Mouse (Mus musculus): ENCODE data around the gene Slc15a5. TPM values are rescaled to one million over a fixed set of nuclear protein-coding genes. Genes with fewer than 3 reads are reported as not detected.

Gene Slc15a5
- polyA plus RNA-seq, 1 experiment from 2014 or later, result 0.49 TPM

DNA sequence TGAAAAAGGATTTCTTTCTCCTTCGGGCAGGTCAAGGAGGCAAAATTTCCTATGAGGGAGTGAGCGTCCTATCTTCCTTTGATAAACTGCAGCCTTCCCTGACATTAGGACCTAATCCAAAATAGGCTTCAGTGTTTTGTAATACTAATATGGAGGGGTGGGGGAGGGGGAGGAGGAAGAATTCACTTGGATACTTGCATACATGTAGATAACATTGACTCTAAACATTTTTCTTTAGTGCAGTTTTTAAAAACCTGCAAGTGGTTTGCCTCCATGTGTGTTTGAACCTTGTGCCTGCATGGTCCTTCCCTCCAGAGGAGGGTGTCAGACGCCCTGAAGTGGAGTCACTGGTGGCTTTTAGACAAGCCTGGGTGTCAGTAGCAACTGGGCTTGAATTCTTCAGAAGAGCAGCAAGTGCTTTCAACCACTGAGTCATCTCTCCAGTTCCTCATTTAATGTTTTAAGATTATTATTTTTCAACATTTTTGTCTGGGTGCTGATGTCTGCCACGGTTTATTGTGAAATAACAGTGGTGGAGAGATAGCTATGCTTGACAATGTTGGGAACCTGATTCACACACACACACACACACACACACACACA is 8.1 kb downstream of the Slc15a5 start:
- no peak for ATAC-seq (ENCODE audit: low FRiP score, low TSS enrichment)
- Histone ChIP-seq H3K9me3 (ENCODE audit: control insufficient read depth, low read length) (no peaks in the 10 kb centered on the region), H3K27ac (replicated peaks; ENCODE audit: low read depth, low read length) (no peak overlapping the region), H3K9ac (replicated peaks; ENCODE audit: low read length) (no peak overlapping the region), H3K36me3 (ENCODE audit: control insufficient read depth, insufficient read depth, low read length) (no peaks in the 10 kb centered on the region), H3K4me1 (ENCODE audit: control insufficient read depth, insufficient read depth, low read length) (no peaks in the 10 kb centered on the region; the same call in 1 of the 2 replicates), H3K4me2 (ENCODE audit: low read length) (no peak overlapping the region), H3K4me3 (replicated peaks; ENCODE audit: low read depth, low read length) (no peak overlapping the region), H3K27me3 (ENCODE audit: control insufficient read depth, insufficient read depth, low read length) (no peaks in the 10 kb centered on the region)
- no peak for DNase-seq
- WGBS, result 42% methylated on average over 4 of the region's 4 CpGs

- Histone ChIP-seq H3K27me3 (ENCODE audit: control insufficient read depth, insufficient read depth, low read length) (no peaks in the 10 kb centered on the region), H3K4me3 (replicated peaks; ENCODE audit: low read depth, low read length) (no peak overlapping the region), H3K4me1 (ENCODE audit: control insufficient read depth, insufficient read depth, low read length) (no peaks in the 10 kb centered on the region; the same call in 1 of the 2 replicates), H3K9me3 (ENCODE audit: control insufficient read depth, low read length) (no peaks in the 10 kb centered on the region), H3K9ac (replicated peaks; ENCODE audit: low read length) (no peak overlapping the region), H3K36me3 (ENCODE audit: control insufficient read depth, insufficient read depth, low read length) (no peaks in the 10 kb centered on the region), H3K27ac (replicated peaks; ENCODE audit: low read depth, low read length) (no peak overlapping the region), H3K4me2 (ENCODE audit: low read length) (no peak overlapping the region)
- peak; percentile 37 for DNase-seq
- ATAC-seq (ENCODE audit: low FRiP score, low TSS enrichment), result no peak
- 38% methylated on average over 13 of the region's 13 CpGs for WGBS
These were observed 8.8 kb downstream of the Slc15a5 start for GRCm38 (mm10) chr6:138070720-138071504.

GRCm38 (mm10) chr6:138069921-138070320 is 9.8 kb downstream of the Slc15a5 start:
- no peaks in the 10 kb centered on the region for H3K36me3 ChIP-seq (ENCODE audit: control insufficient read depth, insufficient read depth, low read length)
- no peak overlapping the region for H3K27ac ChIP-seq (replicated peaks; ENCODE audit: low read depth, low read length)
- H3K4me1 ChIP-seq (ENCODE audit: control insufficient read depth, insufficient read depth, low read length), result no peaks in the 10 kb centered on the region; the same call in 1 of the 2 replicates
- no peak overlapping the region for H3K4me2 ChIP-seq (ENCODE audit: low read length)
- H3K4me3 ChIP-seq (replicated peaks; ENCODE audit: low read depth, low read length), result no peak overlapping the region
- H3K9me3 ChIP-seq (ENCODE audit: control insufficient read depth, low read length), result no peaks in the 10 kb centered on the region
- 96% methylated on average over 10 of the region's 10 CpGs for WGBS
- ATAC-seq (ENCODE audit: low FRiP score, low TSS enrichment) (no peak), DNase-seq (no peak)
- H3K27me3 ChIP-seq (ENCODE audit: control insufficient read depth, insufficient read depth, low read length), result no peaks in the 10 kb centered on the region
- no peak overlapping the region for H3K9ac ChIP-seq (replicated peaks; ENCODE audit: low read length)

DNA sequence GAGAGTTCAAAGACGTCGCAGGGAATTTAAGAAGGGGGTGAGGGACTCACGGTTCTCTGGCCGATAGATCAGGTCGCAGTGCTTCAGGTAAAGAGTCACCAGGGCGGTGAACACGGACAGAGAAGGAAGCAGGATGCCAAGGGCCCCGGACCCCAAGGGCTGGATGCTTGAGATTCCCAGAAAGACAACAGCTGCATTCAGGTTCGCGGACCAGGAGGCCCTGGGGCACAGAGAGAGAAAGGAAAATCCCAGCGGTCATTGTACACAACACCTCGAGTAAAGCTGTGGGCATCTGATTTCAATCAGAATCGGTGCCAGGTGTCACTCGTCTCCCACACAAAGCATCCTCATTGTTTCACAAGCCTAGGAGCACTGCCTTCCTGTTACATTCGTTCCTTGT is 24.1 kb downstream of the Slc15a5 start:
- no peak for ATAC-seq (ENCODE audit: low FRiP score, low TSS enrichment)
- WGBS, result 30% methylated on average over 15 of the region's 15 CpGs
- Histone ChIP-seq H3K27ac (replicated peaks; ENCODE audit: low read depth, low read length) (no peak overlapping the region), H3K4me2 (ENCODE audit: low read length) (no peak overlapping the region), H3K4me1 (ENCODE audit: control insufficient read depth, insufficient read depth, low read length) (no peaks in the 10 kb centered on the region), H3K27me3 (ENCODE audit: control insufficient read depth, insufficient read depth, low read length) (no peaks in the 10 kb centered on the region), H3K36me3 (ENCODE audit: control insufficient read depth, insufficient read depth, low read length) (no peaks in the 10 kb centered on the region), H3K9ac (replicated peaks; ENCODE audit: low read length) (no peak overlapping the region), H3K9me3 (ENCODE audit: control insufficient read depth, low read length) (no peaks in the 10 kb centered on the region), H3K4me3 (replicated peaks; ENCODE audit: low read depth, low read length) (no peak overlapping the region)
- DNase-seq, result no peak

DNA sequence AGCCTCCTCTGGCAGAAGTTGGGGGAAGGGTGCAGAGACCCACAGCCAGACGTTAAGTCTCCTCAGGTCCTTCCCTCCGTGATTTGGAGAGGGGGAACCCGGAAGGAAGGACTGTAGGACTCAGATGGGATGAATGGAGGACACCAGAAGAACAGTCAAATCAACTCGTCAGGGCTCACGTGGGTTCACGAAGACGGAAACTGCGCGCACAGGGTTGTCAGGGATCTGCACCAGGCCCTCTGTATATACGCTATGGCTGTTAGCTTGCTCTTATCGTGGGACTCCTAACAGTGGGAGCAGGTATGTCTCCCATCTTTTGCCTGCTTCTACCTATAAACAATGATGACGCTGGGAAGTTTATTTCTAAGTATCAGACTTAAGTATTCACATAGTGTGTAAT is 24.8 kb downstream of the Slc15a5 start:
- Histone ChIP-seq H3K4me3 (replicated peaks; ENCODE audit: low read depth, low read length) (no peak overlapping the region), H3K27me3 (ENCODE audit: control insufficient read depth, insufficient read depth, low read length) (no peaks in the 10 kb centered on the region), H3K9ac (replicated peaks; ENCODE audit: low read length) (no peak overlapping the region), H3K4me2 (ENCODE audit: low read length) (no peak overlapping the region), H3K27ac (replicated peaks; ENCODE audit: low read depth, low read length) (no peak overlapping the region), H3K4me1 (ENCODE audit: control insufficient read depth, insufficient read depth, low read length) (no peaks in the 10 kb centered on the region), H3K36me3 (ENCODE audit: control insufficient read depth, insufficient read depth, low read length) (no peaks in the 10 kb centered on the region), H3K9me3 (ENCODE audit: control insufficient read depth, low read length) (no peaks in the 10 kb centered on the region)
- 87% methylated on average over 12 of the region's 12 CpGs for WGBS
- DNase-seq, result no peak
- ATAC-seq (ENCODE audit: low FRiP score, low TSS enrichment), result no peak

GRCm38 (mm10) chr6:138054166-138054565 is 25.6 kb downstream of the Slc15a5 start:
- Histone ChIP-seq H3K27me3 (ENCODE audit: control insufficient read depth, insufficient read depth, low read length) (no peaks in the 10 kb centered on the region), H3K4me3 (replicated peaks; ENCODE audit: low read depth, low read length) (no peak overlapping the region), H3K4me1 (ENCODE audit: control insufficient read depth, insufficient read depth, low read length) (no peaks in the 10 kb centered on the region), H3K36me3 (ENCODE audit: control insufficient read depth, insufficient read depth, low read length) (no peaks in the 10 kb centered on the region), H3K9me3 (ENCODE audit: control insufficient read depth, low read length) (no peaks in the 10 kb centered on the region), H3K27ac (replicated peaks; ENCODE audit: low read depth, low read length) (no peak overlapping the region), H3K9ac (replicated peaks; ENCODE audit: low read length) (no peak overlapping the region), H3K4me2 (ENCODE audit: low read length) (no peak overlapping the region)
- 50% methylated on average over 1 of the region's 1 CpGs for WGBS
- DNase-seq (peak; percentile 28), ATAC-seq (ENCODE audit: low FRiP score, low TSS enrichment) (no peak)

DNA sequence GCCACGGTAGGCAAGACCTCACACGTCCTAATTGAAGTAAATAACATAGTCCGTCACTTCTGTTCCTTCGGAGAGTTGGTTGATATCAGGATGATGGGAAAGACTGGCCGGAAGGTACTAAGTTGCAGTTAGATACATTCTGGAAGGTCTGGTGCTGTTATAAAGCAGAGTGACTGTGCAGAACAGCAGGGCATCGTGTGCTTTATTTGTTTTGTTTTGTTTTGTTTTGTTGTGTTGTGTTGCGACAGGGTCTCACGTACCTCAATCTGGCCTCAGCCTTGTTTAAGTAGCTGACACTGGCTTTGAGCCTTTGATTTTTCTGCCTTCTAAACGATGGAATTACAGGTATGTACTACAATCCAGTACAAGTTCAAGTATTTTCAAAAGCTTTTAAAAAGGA is 26.0 kb downstream of the Slc15a5 start:
- Histone ChIP-seq H3K9me3 (ENCODE audit: control insufficient read depth, low read length) (no peaks in the 10 kb centered on the region), H3K27ac (replicated peaks; ENCODE audit: low read depth, low read length) (no peak overlapping the region), H3K4me2 (ENCODE audit: low read length) (no peak overlapping the region), H3K4me1 (ENCODE audit: control insufficient read depth, insufficient read depth, low read length) (no peaks in the 10 kb centered on the region), H3K27me3 (ENCODE audit: control insufficient read depth, insufficient read depth, low read length) (no peaks in the 10 kb centered on the region), H3K4me3 (replicated peaks; ENCODE audit: low read depth, low read length) (no peak overlapping the region), H3K36me3 (ENCODE audit: control insufficient read depth, insufficient read depth, low read length) (no peaks in the 10 kb centered on the region), H3K9ac (replicated peaks; ENCODE audit: low read length) (no peak overlapping the region)
- no peak for DNase-seq
- ATAC-seq (ENCODE audit: low FRiP score, low TSS enrichment), result no peak
- 90% methylated on average over 9 of the region's 9 CpGs for WGBS

- DNase-seq, result no peak
- no peak overlapping the region for H3K9ac ChIP-seq (replicated peaks; ENCODE audit: low read length)
- H3K9me3 ChIP-seq (ENCODE audit: control insufficient read depth, low read length), result no peaks in the 10 kb centered on the region
- no peak overlapping the region for H3K4me2 ChIP-seq (ENCODE audit: low read length)
- no peaks in the 10 kb centered on the region for H3K27me3 ChIP-seq (ENCODE audit: control insufficient read depth, insufficient read depth, low read length)
- H3K36me3 ChIP-seq (ENCODE audit: control insufficient read depth, insufficient read depth, low read length), result no peaks in the 10 kb centered on the region
- ATAC-seq (ENCODE audit: low FRiP score, low TSS enrichment), result no peak
- WGBS, result 99% methylated on average over 2 of the region's 2 CpGs
- H3K4me1 ChIP-seq (ENCODE audit: control insufficient read depth, insufficient read depth, low read length), result no peaks in the 10 kb centered on the region
- no peak overlapping the region for H3K27ac ChIP-seq (replicated peaks; ENCODE audit: low read depth, low read length)
- H3K4me3 ChIP-seq (replicated peaks; ENCODE audit: low read depth, low read length), result no peak overlapping the region
These were observed 34.4 kb downstream of the Slc15a5 start for GRCm38 (mm10) chr6:138045364-138045763.

GRCm38 (mm10) chr6:138042891-138043290 is 36.8 kb downstream of the Slc15a5 start:
- Histone ChIP-seq H3K4me3 (replicated peaks; ENCODE audit: low read depth, low read length) (no peak overlapping the region), H3K4me2 (ENCODE audit: low read length) (no peak overlapping the region), H3K27me3 (ENCODE audit: control insufficient read depth, insufficient read depth, low read length) (no peaks in the 10 kb centered on the region), H3K36me3 (ENCODE audit: control insufficient read depth, insufficient read depth, low read length) (no peaks in the 10 kb centered on the region), H3K9ac (replicated peaks; ENCODE audit: low read length) (no peak overlapping the region), H3K27ac (replicated peaks; ENCODE audit: low read depth, low read length) (no peak overlapping the region), H3K9me3 (ENCODE audit: control insufficient read depth, low read length) (no peaks in the 10 kb centered on the region), H3K4me1 (ENCODE audit: control insufficient read depth, insufficient read depth, low read length) (no peaks in the 10 kb centered on the region)
- 93% methylated on average over 5 of the region's 5 CpGs for WGBS
- ATAC-seq (ENCODE audit: low FRiP score, low TSS enrichment) (no peak), DNase-seq (no peak)

All from midbrain, embryonic 14.5 days (tissue).